Mouse (Mus musculus): ENCODE measurements around the gene Sufu. TPM values are rescaled to one million over a fixed set of nuclear protein-coding genes. Genes with fewer than 3 reads are reported as not detected.

The Sufu gene
- total RNA-seq, 2 experiments from 2014 or later, result 18.3 to 18.6 TPM

- DNase-seq (ENCODE audit: low spot score in 2 of 2), result no peak
- intact Hi-C loops (cut with DNase I), result no loop called here
Measured at GRCm38 (mm10) chr19:46481352-46481751, 84.7 kb downstream of the Sufu start.

GRCm38 (mm10) chr19:46481756-46482155, 85.1 kb downstream of the Sufu start:
- intact Hi-C loops (cut with DNase I), result no loop called here
- no peak for DNase-seq (ENCODE audit: low spot score in 2 of 2)

DNA sequence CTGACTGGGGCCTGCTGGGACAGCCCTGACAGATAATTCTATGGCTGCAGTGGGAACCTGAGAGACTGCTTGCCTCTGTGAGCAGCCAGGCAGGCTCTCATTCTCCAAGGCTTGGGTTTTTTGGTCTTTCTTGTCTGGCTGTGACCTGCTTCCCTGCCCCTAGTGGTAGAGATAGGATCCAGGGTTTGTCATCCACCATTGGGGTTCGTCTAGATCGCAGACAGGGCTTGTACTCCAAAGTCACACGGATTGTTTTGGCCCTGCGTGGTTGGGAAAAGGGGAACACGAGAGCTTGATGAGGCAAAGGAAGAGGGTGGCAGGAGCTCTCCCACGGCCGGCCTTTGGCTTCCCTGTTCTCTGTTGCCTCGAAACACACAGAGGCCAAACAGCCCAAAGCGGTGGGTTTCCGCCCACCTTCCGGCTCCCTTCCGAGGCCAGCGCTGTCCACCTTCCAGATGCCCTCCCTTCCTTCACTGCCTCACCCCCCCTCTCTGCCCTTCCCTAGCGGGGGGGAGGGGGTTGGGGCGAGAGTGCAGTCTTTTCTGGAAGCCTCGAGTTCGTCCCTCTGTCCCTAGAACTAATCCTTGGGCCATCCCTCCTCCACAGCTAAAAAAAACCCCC, 86.3 kb downstream of the Sufu start:
- intact Hi-C loops (cut with DNase I), result no loop called here

GRCm38 (mm10) chr19:46483701-46484328, 87.1 kb downstream of the Sufu start:
- intact Hi-C loops (cut with DNase I), result no loop called here
- DNase-seq (ENCODE audit: low spot score in 2 of 2), result peak; percentile 54 to 56

More for the DNA sequence above, 86.3 kb downstream of the Sufu start:
- no peak for DNase-seq (ENCODE audit: low spot score in 2 of 2)

GRCm38 (mm10) chr19:46484518-46484917, 87.8 kb downstream of the Sufu start:
- DNase-seq (ENCODE audit: low spot score in 2 of 2), result peak; percentile 57 to 60
- intact Hi-C loops (cut with DNase I), result no loop called here

- DNase-seq (ENCODE audit: low spot score in 2 of 2), result no peak
Measured at GRCm38 (mm10) chr19:46485847-46486246, 89.2 kb downstream of the Sufu start.

DNA sequence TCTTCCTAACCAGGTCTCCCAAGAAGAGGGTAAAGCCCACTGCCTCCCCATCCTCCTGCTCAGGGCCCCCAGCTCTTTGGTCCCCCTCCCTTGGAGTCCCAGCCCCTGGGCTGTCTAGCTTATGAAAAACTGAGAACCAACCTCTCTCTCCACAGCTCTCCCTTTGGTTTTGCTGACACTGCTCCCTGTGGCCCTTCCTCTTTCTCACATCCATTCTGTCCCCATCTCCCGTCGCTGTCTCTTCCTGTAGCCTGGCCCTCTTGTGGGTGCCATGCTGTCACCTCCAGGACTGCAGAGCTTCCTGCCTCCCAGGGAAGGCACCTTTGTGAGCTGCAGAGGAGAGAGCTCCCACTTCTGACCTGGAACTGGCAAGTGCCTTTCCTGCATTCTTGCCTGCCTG, 90.0 kb downstream of the Sufu start:
- intact Hi-C loops (cut with DNase I), result no loop called here
- no peak for DNase-seq (ENCODE audit: low spot score in 2 of 2)

More at GRCm38 (mm10) chr19:46485847-46486246, 89.2 kb downstream of the Sufu start:
- intact Hi-C loops (cut with DNase I), result no loop called here

DNA sequence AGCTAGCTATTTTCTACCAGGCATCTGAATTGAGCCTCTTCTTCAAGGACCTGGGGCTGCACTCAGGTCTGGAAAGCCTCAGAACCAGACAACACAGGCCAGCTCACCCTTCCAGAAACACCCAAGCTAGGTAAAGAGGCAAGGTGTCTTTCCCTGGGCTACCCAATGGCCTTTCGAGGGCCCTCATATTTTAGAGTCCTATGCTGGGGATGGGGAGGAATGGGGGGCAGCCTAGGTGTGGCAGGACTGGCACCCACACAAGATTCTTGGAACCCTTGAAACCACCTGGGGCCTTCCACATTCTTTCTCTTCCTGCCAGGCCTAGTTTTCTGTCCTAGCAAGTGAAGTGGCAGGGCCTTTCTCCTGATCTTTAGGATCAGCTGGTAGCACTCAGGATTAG, 92.8 kb downstream of the Sufu start:
- intact Hi-C loops (cut with DNase I), result no loop called here
- DNase-seq (ENCODE audit: low spot score in 2 of 2), result no peak

DNA sequence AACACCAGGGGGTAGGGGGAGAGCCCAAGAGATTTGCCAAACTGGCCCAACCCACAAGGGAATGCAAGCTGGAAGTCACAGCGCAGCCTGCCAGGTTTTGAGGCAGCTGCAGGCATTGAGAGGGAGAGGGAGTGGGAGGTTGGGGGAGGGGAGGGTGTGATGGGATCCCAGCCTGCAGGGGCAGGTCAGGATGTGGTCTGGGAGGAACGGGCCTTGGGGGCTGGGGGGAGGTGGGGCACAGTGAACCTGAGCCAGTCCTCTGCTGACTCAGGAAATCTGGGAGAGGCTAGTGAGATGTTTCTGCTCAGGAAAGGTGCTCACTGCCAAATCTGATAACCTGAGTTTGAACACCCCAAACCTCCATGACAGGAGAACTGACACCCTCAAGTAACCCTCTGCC, 93.9 kb downstream of the Sufu start:
- intact Hi-C loops (cut with DNase I), result no loop called here
- no peak for DNase-seq (ENCODE audit: low spot score in 2 of 2)

GRCm38 (mm10) chr19:46495136-46495535, 98.4 kb downstream of the Sufu start:
- no peak for DNase-seq (ENCODE audit: low spot score in 2 of 2)
- intact Hi-C loops (cut with DNase I), result no loop called here

- intact Hi-C loops (cut with DNase I), result no loop called here
- no peak for DNase-seq (ENCODE audit: low spot score in 2 of 2)
Measured at GRCm38 (mm10) chr19:46497230-46497629, 100.5 kb downstream of the Sufu start.

GRCm38 (mm10) chr19:46499539-46499835, 102.8 kb downstream of the Sufu start:
- intact Hi-C loops (cut with DNase I), result no loop called here
- no peak for DNase-seq (ENCODE audit: low spot score in 2 of 2)

- intact Hi-C loops (cut with DNase I), result loop anchor here (2.0 to 5.0 kb wide), 3 partner anchors 23 to 103 kb away; partner anchors contain the start of gene Sufu
- DNase-seq (ENCODE audit: low spot score in 2 of 2), result peak; percentile 91 to 94
Measured at GRCm38 (mm10) chr19:46499836-46500580, 103.3 kb downstream of the Sufu start.

- intact Hi-C loops (cut with DNase I), result loop anchor here (2.0 to 5.0 kb wide), 3 partner anchors 24 to 104 kb away; partner anchors contain the start of gene Sufu
- peak in 1 of 2 experiments; percentile 43 for DNase-seq (ENCODE audit: low spot score in 2 of 2)
Measured at GRCm38 (mm10) chr19:46500581-46501341, 104.1 kb downstream of the Sufu start.

GRCm38 (mm10) chr19:46501401-46502068, 104.8 kb downstream of the Sufu start, which contains the start of gene Trim8:
TSS of gene Trim8 (plus strand) at chr19:46501702.
- intact Hi-C loops (cut with DNase I), result loop anchor here (2.0 to 5.0 kb wide), 5 partner anchors 23 to 105 kb away; partner anchors contain the start of genes Arl3, Sfxn2 and Sufu
- peak; percentile 81 to 86 for DNase-seq (ENCODE audit: low spot score in 2 of 2)

GRCm38 (mm10) chr19:46502069-46502455, 105.4 kb downstream of the Sufu start:
- peak; percentile 81 to 88 for DNase-seq (ENCODE audit: low spot score in 2 of 2)
- intact Hi-C loops (cut with DNase I), result loop anchor here (2.0 to 5.0 kb wide), 3 partner anchors 23 to 71 kb away; partner anchors contain the start of genes Arl3 and Sfxn2

DNA sequence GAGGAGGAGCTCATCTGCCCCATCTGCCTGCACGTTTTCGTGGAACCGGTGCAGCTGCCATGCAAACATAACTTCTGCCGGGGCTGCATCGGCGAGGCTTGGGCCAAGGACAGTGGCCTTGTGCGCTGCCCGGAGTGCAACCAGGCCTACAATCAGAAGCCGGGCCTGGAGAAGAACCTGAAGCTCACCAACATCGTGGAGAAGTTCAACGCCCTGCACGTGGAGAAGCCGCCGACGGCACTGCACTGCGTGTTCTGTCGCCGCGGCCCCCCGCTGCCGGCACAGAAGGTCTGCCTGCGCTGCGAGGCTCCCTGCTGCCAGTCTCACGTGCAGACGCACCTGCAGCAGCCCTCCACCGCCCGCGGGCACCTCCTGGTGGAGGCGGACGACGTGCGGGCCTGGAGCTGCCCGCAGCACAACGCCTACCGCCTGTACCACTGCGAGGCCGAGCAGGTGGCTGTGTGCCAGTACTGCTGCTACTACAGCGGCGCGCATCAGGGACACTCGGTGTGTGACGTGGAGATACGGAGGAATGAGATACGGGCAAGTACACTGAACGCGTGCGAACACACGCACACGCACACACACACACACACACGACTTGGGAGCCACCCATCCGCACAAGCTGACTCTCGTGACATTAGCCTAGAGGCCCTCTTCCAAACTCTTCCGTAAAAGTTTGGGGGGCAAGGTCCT, 105.9 kb downstream of the Sufu start:
- DNase-seq (ENCODE audit: low spot score in 2 of 2), result peak; percentile 85 to 88
- intact Hi-C loops (cut with DNase I), result loop anchor here (2.0 to 5.0 kb wide), 3 partner anchors 22 to 70 kb away; partner anchors contain the start of genes Arl3 and Sfxn2

DNA sequence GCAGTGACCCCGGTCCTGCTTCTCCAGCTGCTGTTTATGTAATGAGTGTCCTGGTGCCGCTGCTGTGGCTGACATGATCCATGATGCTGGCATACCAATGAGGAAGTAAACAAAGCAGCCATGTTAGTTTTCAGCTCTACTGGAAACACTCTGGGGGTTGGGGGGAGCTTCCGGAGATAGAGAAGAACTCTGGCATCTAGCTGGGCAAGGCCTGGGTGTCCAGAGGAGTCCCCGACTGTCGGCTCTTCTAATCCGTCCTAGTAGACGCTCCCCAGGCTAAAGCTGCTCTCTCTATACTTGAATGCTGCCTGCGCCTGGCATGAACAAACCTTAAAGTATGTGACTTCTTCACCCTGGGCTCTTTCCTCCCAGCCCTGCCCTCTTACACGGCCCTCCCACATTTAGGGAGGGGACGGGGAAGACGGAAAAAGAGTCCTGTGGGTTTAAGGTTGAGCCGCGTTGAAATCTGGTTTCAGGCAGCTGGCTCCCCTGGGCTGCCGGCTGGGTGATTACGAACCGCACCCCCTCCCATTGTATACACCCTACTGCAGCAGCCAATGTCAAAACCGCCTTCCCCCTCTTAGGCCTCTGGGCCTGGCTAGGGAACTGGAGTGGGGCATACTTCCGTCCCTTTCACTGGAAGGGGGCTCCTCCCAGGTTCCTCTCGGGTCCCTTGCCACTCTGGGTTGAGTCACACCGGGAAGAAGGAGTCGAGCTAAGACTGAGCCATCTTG, 106.8 kb downstream of the Sufu start:
- intact Hi-C loops (cut with DNase I), result loop anchor here (2.0 to 5.0 kb wide), 3 partner anchors 21 to 69 kb away; partner anchors contain the start of genes Arl3 and Sfxn2

More for the DNA sequence above, 106.8 kb downstream of the Sufu start:
- DNase-seq (ENCODE audit: low spot score in 2 of 2), result peak in 1 of 2 experiments; percentile 52
